Mouse (Mus musculus) heart, adult 8-10 months (tissue): ENCODE results near the gene Rpl23a. TPM values are rescaled to one million over a fixed set of nuclear protein-coding genes. Genes with fewer than 3 reads are reported as not detected.
"Not testable (repeated sequence)": the region's sequence is repeated elsewhere in the genome, so short reads cannot be mapped to it uniquely, and the experiment has no call there.

Experiments used
- DNase-seq: peaks from one replicate; pipeline ENCODE4 v3.0.0; 2022; ENCODE audit warnings: low spot score
- total RNA-seq, 4 experiments: library from RNA; stranded (reverse); gene quantifications; 2 replicates each; pipeline ENCODE4 v1.2.4; 2022

The Rpl23a gene
- total RNA-seq, 4 experiments from 2014 or later, result 760 to 870 (median 833) TPM

- DNase-seq, result not testable (repeated sequence)
Measured at GRCm38 (mm10) chr11:78184702-78185101, 1.3 kb upstream of the Rpl23a start.

- no peak for DNase-seq
Measured at GRCm38 (mm10) chr11:78183884-78184514, 615 bp upstream of the Rpl23a start.

GRCm38 (mm10) chr11:78182450-78182849, 934 bp downstream of the Rpl23a start:
- no peak for DNase-seq

- DNase-seq, result no peak
Measured at GRCm38 (mm10) chr11:78181830-78182357, 1.5 kb downstream of the Rpl23a start.

- DNase-seq, result no peak
Measured at GRCm38 (mm10) chr11:78180081-78180761, 3.2 kb downstream of the Rpl23a start.

- no peak for DNase-seq
Measured at GRCm38 (mm10) chr11:78179438-78179999, 3.9 kb downstream of the Rpl23a start.

GRCm38 (mm10) chr11:78178859-78179437, 4.4 kb downstream of the Rpl23a start:
- DNase-seq, result peak; percentile 26

- peak; percentile 96 for DNase-seq
Measured at GRCm38 (mm10) chr11:78177903-78178858, 5.2 kb downstream of the Rpl23a start.

GRCm38 (mm10) chr11:78177437-78177836, 5.9 kb downstream of the Rpl23a start:
- DNase-seq, result no peak

GRCm38 (mm10) chr11:78176905-78177331, 6.5 kb downstream of the Rpl23a start:
- no peak for DNase-seq

- DNase-seq, result peak; percentile 91
Measured at GRCm38 (mm10) chr11:78176402-78176862, 7.0 kb downstream of the Rpl23a start, which contains the start of the genes Nek8 and Tlcd1. Nek8 (minus strand) TSS chr11:78176675. Tlcd1 (plus strand) TSS chr11:78176711.

GRCm38 (mm10) chr11:78175771-78176401, 7.5 kb downstream of the Rpl23a start:
- no peak for DNase-seq

GRCm38 (mm10) chr11:78174506-78174905, 8.9 kb downstream of the Rpl23a start:
- DNase-seq, result no peak

GRCm38 (mm10) chr11:78172748-78173383, 10.5 kb downstream of the Rpl23a start:
- DNase-seq, result no peak

- no peak for DNase-seq
Measured at GRCm38 (mm10) chr11:78172034-78172747, 11.2 kb downstream of the Rpl23a start.

- no peak for DNase-seq
Measured at GRCm38 (mm10) chr11:78171328-78171727, 12.1 kb downstream of the Rpl23a start.

- DNase-seq, result no peak
Measured at GRCm38 (mm10) chr11:78170306-78170705, 13.1 kb downstream of the Rpl23a start.

GRCm38 (mm10) chr11:78168541-78169468, 14.6 kb downstream of the Rpl23a start:
- no peak for DNase-seq
